Mouse (Mus musculus): ENCODE data around the gene Fastk. TPM values are rescaled to one million over a fixed set of nuclear protein-coding genes. Genes with fewer than 3 reads are reported as not detected.

Fastk gene
- total RNA-seq, 4 experiments from 2014 or later: 297 to 351 (median 327) TPM

DNA sequence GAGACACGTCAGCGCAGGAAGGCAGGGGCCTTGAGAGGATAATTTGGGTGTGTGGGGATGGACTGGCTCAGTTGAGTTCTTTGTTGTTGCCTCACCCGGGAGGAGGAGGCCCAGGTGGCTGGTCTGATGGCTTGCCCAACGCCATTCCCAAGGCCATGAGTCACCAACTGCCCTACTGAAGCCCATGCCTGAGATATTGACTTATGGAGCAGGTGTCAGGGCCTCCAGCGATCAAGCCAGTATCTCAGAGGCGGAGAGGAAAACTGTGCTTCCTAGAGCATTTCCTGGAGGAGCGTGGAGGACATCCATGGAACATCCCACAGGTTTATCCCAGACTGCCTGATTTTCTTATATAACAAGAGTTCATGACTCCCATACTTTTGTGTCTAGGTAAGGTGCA is 52.4 kb downstream of the Fastk start:
- no peak for DNase-seq (ENCODE audit: low spot score)

DNA sequence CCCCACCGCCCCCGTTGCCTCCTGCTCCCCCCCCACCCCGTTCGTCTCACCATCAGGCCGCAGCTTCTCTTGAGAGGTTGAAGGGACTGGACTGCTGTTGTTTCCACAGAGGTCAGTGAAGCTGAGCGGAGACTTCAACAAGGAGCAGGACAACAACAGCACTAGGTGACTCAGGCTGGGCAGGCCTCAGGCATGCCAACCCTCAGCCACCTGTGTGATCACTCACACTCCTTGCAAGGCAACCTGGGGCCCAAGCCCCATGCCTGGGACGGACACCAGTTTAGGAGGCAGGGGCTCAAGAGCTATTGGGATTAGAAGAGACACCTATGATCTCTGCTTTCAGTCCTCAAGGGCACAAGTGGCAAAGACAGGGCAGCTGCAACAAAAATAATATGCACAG is 53.2 kb downstream of the Fastk start, which contains the start of gene Atg9b:
Gene Atg9b, minus strand, starts transcription at position 280 of the 400 bp plus-strand sequence.
- no peak for DNase-seq (ENCODE audit: low spot score)

- DNase-seq (ENCODE audit: low spot score): no peak
Observed at GRCm38 (mm10) chr5:24389658-24390020, 55.4 kb downstream of the Fastk start.

GRCm38 (mm10) chr5:24389011-24389657 is 56.0 kb downstream of the Fastk start:
- no peak for DNase-seq (ENCODE audit: low spot score)

Other genes with a start within 250 kb of the Fastk start
- 10 to 100 TPM; 48.8 to 95.2 (median 71.0) TPM for gene Kcnh2, start 93.7 kb downstream of the Fastk start, total RNA-seq (2022)
- gene Nos3, start 80.5 kb downstream of the Fastk start, total RNA-seq (2022): 10 to 100 TPM; 21.4 to 26.9 (median 23.8) TPM
- 1 to 10 TPM in 2 of 4 experiments, under 1 TPM in 2; 0.73 to 1.7 (median 1.1) TPM for gene Atg9b, start 53.1 kb downstream of the Fastk start, total RNA-seq (2022)
- 100 to 1,000 TPM in 2 of 4 experiments, 10 to 100 TPM in 2; 96.5 to 106 (median 101) TPM for gene Abcb8, start 51.6 kb downstream of the Fastk start, total RNA-seq (2022)
- under 1 TPM in 1 of 4 experiments, not detected in 3; 0.16 TPM for gene Asic3, start 31.9 kb downstream of the Fastk start, total RNA-seq (2022)
- 10 to 100 TPM; 17.3 to 23.7 (median 19.1) TPM for gene Cdk5, start 21.8 kb downstream of the Fastk start, total RNA-seq (2022)
- gene Slc4a2, start 21.4 kb downstream of the Fastk start, total RNA-seq (2022): 10 to 100 TPM; 21.9 to 32.5 (median 24.7) TPM
- 10 to 100 TPM in 3 of 4 experiments, 1 to 10 TPM in 1; 9.8 to 12.3 (median 11.8) TPM for gene Tmub1, start 2.6 kb upstream of the Fastk start, total RNA-seq (2022)
- gene Agap3, start 6.9 kb upstream of the Fastk start, total RNA-seq (2022): 100 to 1,000 TPM in 1 of 4 experiments, 10 to 100 TPM in 3; 88.8 to 101 (median 95.0) TPM
- not detected for gene Gbx1, start 81.9 kb upstream of the Fastk start, total RNA-seq (2022)
- 100 to 1,000 TPM in 2 of 4 experiments, 10 to 100 TPM in 2; 97.3 to 112 (median 103) TPM for gene Asb10, start 95.7 kb upstream of the Fastk start, total RNA-seq (2022)
- gene 4931409K22Rik, start 111.5 kb upstream of the Fastk start, total RNA-seq (2022): not detected
- 10 to 100 TPM; 53.6 to 60.6 (median 56.2) TPM for gene Abcf2, start 132.2 kb upstream of the Fastk start, total RNA-seq (2022)
- 1 to 10 TPM; 7.4 to 9.5 (median 7.7) TPM for gene Chpf2, start 141.5 kb upstream of the Fastk start, total RNA-seq (2022)
- 10 to 100 TPM; 56.8 to 62.6 (median 60.6) TPM for gene Smarcd3, start 179.1 kb upstream of the Fastk start, total RNA-seq (2022)
- 10 to 100 TPM; 33.1 to 45.6 (median 36.7) TPM for gene Nub1, start 240.2 kb upstream of the Fastk start, total RNA-seq (2022)

Data from heart, adult 8-10 months (tissue).